Mouse (Mus musculus): Measurements from ENCODE around the gene Sgca.

Sgca gene

DNA sequence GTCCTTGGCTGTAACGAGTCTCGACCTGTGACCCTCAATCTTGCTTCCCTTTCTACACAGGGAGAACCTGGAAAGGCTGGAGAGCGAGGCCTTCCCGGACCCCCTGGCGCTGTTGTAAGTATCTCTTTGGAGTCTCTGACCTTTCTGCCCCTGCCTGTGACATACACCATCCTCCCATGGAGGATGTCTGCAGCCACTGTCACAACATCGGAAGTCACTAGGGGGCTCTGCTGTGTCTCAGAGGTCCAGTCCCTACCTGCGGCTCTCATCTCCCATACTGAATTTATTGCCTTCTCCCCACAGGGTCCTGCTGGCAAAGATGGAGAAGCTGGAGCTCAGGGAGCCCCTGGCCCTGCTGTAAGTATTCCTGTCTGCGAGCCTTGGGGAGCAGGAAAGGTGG lies 31.8 kb downstream of the Sgca start:
- in situ Hi-C loops (cut with MboI, MseI) = no loop called here

GRCm38 (mm10) chr11:94943054-94943453 lies 33.1 kb downstream of the Sgca start:
- in situ Hi-C loops (cut with MboI, MseI) = no loop called here

- in situ Hi-C loops (cut with MboI, MseI) = no loop called here
Observed at GRCm38 (mm10) chr11:94942282-94943023, 33.7 kb downstream of the Sgca start.

- in situ Hi-C loops (cut with MboI, MseI) = no loop called here
Observed at GRCm38 (mm10) chr11:94941776-94942175, 34.4 kb downstream of the Sgca start.

GRCm38 (mm10) chr11:94941121-94941520 lies 35.0 kb downstream of the Sgca start:
- in situ Hi-C loops (cut with MboI, MseI) = no loop called here

- in situ Hi-C loops (cut with MboI, MseI) = loop anchor here in 1 of 2 experiments (10.0 kb wide), 1 partner anchor 74 kb away; no protein-coding TSS in a partner anchor
Observed at GRCm38 (mm10) chr11:94939280-94939679, 36.8 kb downstream of the Sgca start.

- in situ Hi-C loops (cut with MboI, MseI) = loop anchor here in 1 of 2 experiments (10.0 kb wide), 1 partner anchor 73 kb away; no protein-coding TSS in a partner anchor
Observed at GRCm38 (mm10) chr11:94938296-94938695, 37.8 kb downstream of the Sgca start.

DNA sequence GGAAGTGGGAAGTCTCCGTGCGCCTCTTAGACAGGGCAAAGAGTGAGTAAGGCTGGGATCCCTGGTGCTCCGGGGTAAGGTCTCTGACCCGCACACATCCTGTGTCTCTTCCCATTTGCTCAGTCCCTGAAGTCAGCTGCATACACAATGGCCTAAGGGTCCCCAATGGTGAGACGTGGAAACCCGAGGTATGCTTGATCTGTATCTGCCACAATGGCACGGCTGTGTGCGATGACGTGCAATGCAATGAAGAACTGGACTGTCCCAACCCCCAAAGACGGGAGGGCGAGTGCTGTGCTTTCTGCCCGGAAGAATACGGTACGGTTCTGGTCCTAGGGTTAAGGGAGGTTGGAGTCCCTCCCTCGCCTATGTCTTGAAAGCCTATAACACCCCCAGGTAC lies 38.3 kb downstream of the Sgca start:
- in situ Hi-C loops (cut with MboI, MseI) = loop anchor here in 1 of 2 experiments (10.0 kb wide), 1 partner anchor 73 kb away; no protein-coding TSS in a partner anchor

GRCm38 (mm10) chr11:94937335-94937781 lies 38.8 kb downstream of the Sgca start:
- in situ Hi-C loops (cut with MboI, MseI) = loop anchor here in 1 of 2 experiments (10.0 kb wide), 1 partner anchor 73 kb away; no protein-coding TSS in a partner anchor

- in situ Hi-C loops (cut with MboI, MseI) = loop anchor here in 1 of 2 experiments (10.0 kb wide), 1 partner anchor 72 kb away; no protein-coding TSS in a partner anchor
Observed at GRCm38 (mm10) chr11:94936851-94937295, 39.3 kb downstream of the Sgca start.

GRCm38 (mm10) chr11:94936045-94936444 lies 40.1 kb downstream of the Sgca start, which contains the start of gene Col1a1:
Gene Col1a1, plus strand, starts transcription at chr11:94936224.
- in situ Hi-C loops (cut with MboI, MseI) = loop anchor here in 1 of 2 experiments (10.0 kb wide), 1 partner anchor 71 kb away; no protein-coding TSS in a partner anchor

DNA sequence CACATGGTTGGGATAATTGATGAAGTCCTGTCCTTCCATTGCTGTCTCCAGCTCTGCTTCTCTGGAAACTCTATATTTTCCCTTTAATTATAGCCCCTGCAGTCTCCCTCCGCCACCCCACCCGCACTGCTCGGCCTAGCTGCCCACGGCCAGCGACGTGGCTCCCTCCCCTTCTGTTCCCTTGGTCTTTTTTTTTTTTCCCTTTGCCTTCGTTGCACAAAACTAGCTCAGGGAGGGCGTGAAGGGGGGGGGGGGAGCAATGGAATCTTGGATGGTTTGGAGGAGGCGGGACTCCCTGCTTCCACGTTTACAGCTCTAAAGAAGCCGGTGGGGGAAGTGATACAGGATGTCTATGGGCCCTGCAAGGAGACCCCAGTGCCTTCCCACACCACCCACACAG lies 41.6 kb downstream of the Sgca start:
- in situ Hi-C loops (cut with MboI, MseI) = loop anchor here in 1 of 2 experiments (10.0 kb wide), 1 partner anchor 70 kb away; no protein-coding TSS in a partner anchor

GRCm38 (mm10) chr11:94933584-94933983 lies 42.5 kb downstream of the Sgca start:
- in situ Hi-C loops (cut with MboI, MseI) = loop anchor here in 1 of 2 experiments (10.0 kb wide), 1 partner anchor 69 kb away; no protein-coding TSS in a partner anchor

GRCm38 (mm10) chr11:94930151-94930550 lies 46.0 kb downstream of the Sgca start:
- in situ Hi-C loops (cut with MboI, MseI) = loop anchor here in 1 of 2 experiments (10.0 kb wide), 1 partner anchor 65 kb away; no protein-coding TSS in a partner anchor

GRCm38 (mm10) chr11:94929599-94929998 lies 46.5 kb downstream of the Sgca start:
- in situ Hi-C loops (cut with MboI, MseI) = no loop called here

GRCm38 (mm10) chr11:94928820-94929219 lies 47.3 kb downstream of the Sgca start:
- in situ Hi-C loops (cut with MboI, MseI) = no loop called here

GRCm38 (mm10) chr11:94927771-94928291 lies 48.3 kb downstream of the Sgca start:
- in situ Hi-C loops (cut with MboI, MseI) = no loop called here

- in situ Hi-C loops (cut with MboI, MseI) = no loop called here
Observed at GRCm38 (mm10) chr11:94926431-94926830, 49.7 kb downstream of the Sgca start.

GRCm38 (mm10) chr11:94924977-94925376 lies 51.1 kb downstream of the Sgca start:
- in situ Hi-C loops (cut with MboI, MseI) = loop anchor here in 1 of 2 experiments (5.0 kb wide), 1 partner anchor 48 kb away; no protein-coding TSS in a partner anchor

- in situ Hi-C loops (cut with MboI, MseI) = loop anchor here in 1 of 2 experiments (5.0 kb wide), 1 partner anchor 44 kb away; no protein-coding TSS in a partner anchor
Observed at GRCm38 (mm10) chr11:94920996-94921401, 55.1 kb downstream of the Sgca start.

DNA sequence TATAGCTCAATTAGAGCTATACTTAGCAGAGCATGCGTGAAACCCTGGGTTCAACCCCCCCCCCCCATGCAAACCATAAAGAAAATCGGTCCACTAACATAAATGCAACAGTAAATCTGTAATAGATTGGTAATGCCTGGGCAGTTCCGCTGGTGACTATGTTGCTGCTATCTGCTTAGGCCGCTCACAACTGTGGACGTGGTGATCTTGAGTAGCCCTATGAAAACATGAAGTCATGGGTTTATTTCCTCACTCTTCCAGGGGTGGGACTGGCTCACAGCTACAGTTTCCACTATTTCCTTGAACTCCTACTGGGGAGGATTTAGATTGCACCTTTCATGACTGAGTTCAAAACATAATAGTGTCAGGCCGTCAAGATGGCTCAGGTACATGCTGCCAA lies 58.4 kb downstream of the Sgca start:
- in situ Hi-C loops (cut with MboI, MseI) = no loop called here

DNA sequence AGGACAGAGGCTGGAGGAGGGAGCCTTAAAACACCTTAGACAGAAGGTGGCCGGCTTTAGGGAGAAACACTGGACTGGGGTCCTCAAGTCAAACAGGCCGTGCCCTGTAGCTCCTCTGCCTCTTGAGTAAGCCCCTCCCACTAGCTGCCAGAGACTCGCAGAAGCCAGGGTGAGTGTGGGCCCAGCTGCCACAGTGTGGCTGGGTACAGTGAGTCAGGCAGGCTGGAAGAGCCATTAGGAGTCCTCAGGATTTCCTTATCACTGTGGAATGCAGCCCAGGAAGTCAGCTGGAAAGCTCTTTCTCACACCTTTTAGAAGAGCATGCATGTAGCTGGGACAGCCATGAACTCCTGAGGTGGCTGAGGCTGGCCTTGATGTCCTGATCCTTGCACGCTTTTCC lies 59.6 kb downstream of the Sgca start:
- in situ Hi-C loops (cut with MboI, MseI) = no loop called here
